Mouse (Mus musculus) heart, embryonic 14.5 days (tissue): Measurements from ENCODE around the gene Rab11fip3. TPM values are rescaled to one million over a fixed set of nuclear protein-coding genes. Genes with fewer than 3 reads are reported as not detected.

Source experiments
- ATAC-seq: fragments of 200-750 bp; cut with Nextera tagmentation; 2 replicates; pipeline ENCODE4 v1.8.0; 2017; ENCODE audit warnings: low read depth, moderate TSS enrichment; ENCODE audit not compliant: insufficient number of reproducible peaks, insufficient read depth, low FRiP score
- H3K27ac ChIP-seq, 2 experiments: fragments of 200-500 bp in 1 of 2; fragments of 300-500 bp in 1 of 2; sonication (generic) in 1 of 2; replicated peaks in 1 of 2; 2 replicates each; pipeline ENCODE4 v1.5.1; 2012 to 2014; ENCODE audit warnings: low read depth in 2 of 2, low read length in 2 of 2, control low read depth in 1 of 2, mild to moderate bottlenecking in 1 of 2, mixed read lengths in 1 of 2; ENCODE audit not compliant: control insufficient read depth in 1 of 2, insufficient read depth in 1 of 2
- H3K27me3 ChIP-seq: fragments of 300-500 bp; sonication (generic); 2 replicates; pipeline ENCODE4 v1.6.1; 2014; ENCODE audit warnings: mild to moderate bottlenecking, low read length, control low read depth; ENCODE audit not compliant: control insufficient read depth, insufficient read depth
- H3K36me3 ChIP-seq: fragments of 300-500 bp; sonication (generic); 2 replicates; pipeline ENCODE4 v1.6.1; 2014; ENCODE audit warnings: mild to moderate bottlenecking, control low read depth, low read length, mixed read lengths; ENCODE audit not compliant: control insufficient read depth, insufficient read depth
- H3K4me1 ChIP-seq, 2 experiments: fragments of 200-500 bp in 1 of 2; fragments of 300-500 bp in 1 of 2; sonication (generic) in 1 of 2; 2 replicates each; pipeline ENCODE4 v1.6.1; 2012 to 2014; ENCODE audit warnings: low read length in 2 of 2, control low read depth in 1 of 2, mixed read lengths in 1 of 2; ENCODE audit not compliant: control insufficient read depth in 2 of 2, insufficient read depth in 2 of 2
- H3K4me2 ChIP-seq: fragments of 300-500 bp; sonication (generic); 2 replicates; pipeline ENCODE4 v1.6.1; 2014; ENCODE audit warnings: mild to moderate bottlenecking, low read length
- H3K4me3 ChIP-seq, 2 experiments: fragments of 200-500 bp in 1 of 2; fragments of 300-500 bp in 1 of 2; sonication (generic) in 1 of 2; 2 replicates each; pipeline ENCODE4 v1.5.1; 2012 to 2014; ENCODE audit warnings: low read length in 2 of 2, mild to moderate bottlenecking in 2 of 2, control low read depth in 1 of 2, low read depth in 1 of 2, moderate library complexity in 1 of 2; ENCODE audit not compliant: control insufficient read depth in 1 of 2, insufficient read depth in 1 of 2
- H3K9ac ChIP-seq: fragments of 300-500 bp; sonication (generic); 2 replicates; pipeline ENCODE4 v1.6.1; 2014; ENCODE audit warnings: mild to moderate bottlenecking, low read length
- H3K9me3 ChIP-seq: fragments of 300-500 bp; sonication (generic); 2 replicates; pipeline ENCODE4 v1.6.1; 2016; ENCODE audit warnings: low read length, control low read depth; ENCODE audit not compliant: control insufficient read depth
- WGBS: fragments of 180-500 bp; shearing (Covaris S2); extraction: QIAGEN DNeasy Blood & Tissue Kit; methylation state at CpG from one replicate; pipeline ENCODE4 v1.1.7; 2014; 5-methylcytosine and 5-hydroxymethylcytosine counted together
- polyA plus RNA-seq: library from polyadenylated mRNA; unstranded; fragments of >200 nt; fragmentation: Nextera tagmentation; extraction: Ambion mirVana; gene quantifications from 2 replicates; pipeline ENCODE4 v1.2.1, GENCODE M21; 2014

Rab11fip3 gene
- polyA plus RNA-seq, 1 experiment from 2014 or later = 12.8 TPM

GRCm38 (mm10) chr17:25961566-25961965 lies 107.8 kb downstream of the Rab11fip3 start:
- Histone ChIP-seq H3K36me3 (peaks cover 67% of the 10 kb centered on the region), H3K9ac (no peak overlapping the region), H3K27me3 (no peaks in the 10 kb centered on the region), H3K9me3 (no peaks in the 10 kb centered on the region), H3K27ac (no peak overlapping the region), H3K4me2 (no peak overlapping the region), H3K4me1 (no peaks in the 10 kb centered on the region), H3K4me3 (no peak overlapping the region)
- no peak for ATAC-seq
- 84% methylated on average over 5 of the region's 5 CpGs for WGBS

GRCm38 (mm10) chr17:25959630-25960467 lies 109.5 kb downstream of the Rab11fip3 start:
- H3K4me1 ChIP-seq = no peaks in the 10 kb centered on the region
- peak; percentile 8; the same call in 1 of the 2 replicates for ATAC-seq
- no peak overlapping the region for H3K9ac ChIP-seq
- WGBS = 91% methylated on average over 23 of the region's 23 CpGs
- no peaks in the 10 kb centered on the region for H3K9me3 ChIP-seq
- H3K36me3 ChIP-seq = peaks cover 67% of the 10 kb centered on the region
- H3K27me3 ChIP-seq = no peaks in the 10 kb centered on the region
- no peak overlapping the region for H3K4me2 ChIP-seq
- H3K4me3 ChIP-seq = no peak overlapping the region
- H3K27ac ChIP-seq = no peak overlapping the region

GRCm38 (mm10) chr17:25958771-25959494 lies 110.4 kb downstream of the Rab11fip3 start:
- ATAC-seq = no peak
- H3K4me2 ChIP-seq = no peak overlapping the region
- H3K4me1 ChIP-seq = no peaks in the 10 kb centered on the region
- H3K9ac ChIP-seq = no peak overlapping the region
- 91% methylated on average over 11 of the region's 11 CpGs for WGBS
- no peak overlapping the region for H3K27ac ChIP-seq
- no peak overlapping the region for H3K4me3 ChIP-seq
- peaks cover 63% of the 10 kb centered on the region for H3K36me3 ChIP-seq
- no peaks in the 10 kb centered on the region for H3K9me3 ChIP-seq
- peaks cover 1% of the 10 kb centered on the region; the same call in 1 of the 2 replicates for H3K27me3 ChIP-seq

- Histone ChIP-seq H3K4me1 (no peaks in the 10 kb centered on the region), H3K27me3 (peaks cover 14% of the 10 kb centered on the region), H3K4me2 (no peak overlapping the region), H3K36me3 (peaks cover 50% of the 10 kb centered on the region), H3K27ac (no peak overlapping the region), H3K4me3 (no peak overlapping the region), H3K9me3 (no peaks in the 10 kb centered on the region), H3K9ac (no peak overlapping the region)
- ATAC-seq = no peak
- 80% methylated on average over 14 of the region's 14 CpGs for WGBS
These were observed 111.7 kb downstream of the Rab11fip3 start for GRCm38 (mm10) chr17:25957586-25958051.

GRCm38 (mm10) chr17:25956631-25957030 lies 112.7 kb downstream of the Rab11fip3 start:
- Histone ChIP-seq H3K36me3 (peaks cover 41% of the 10 kb centered on the region), H3K27ac (no peak overlapping the region), H3K4me1 (peaks cover 0 to 7% of the 10 kb centered on the region in 2 experiments; a peak in 3 of 4 replicates), H3K9me3 (no peaks in the 10 kb centered on the region), H3K4me2 (no peak overlapping the region), H3K9ac (no peak overlapping the region), H3K27me3 (peaks cover 24% of the 10 kb centered on the region), H3K4me3 (no peak overlapping the region)
- ATAC-seq = no peak
- 72% methylated on average over 7 of the region's 7 CpGs for WGBS

GRCm38 (mm10) chr17:25956201-25956600 lies 113.2 kb downstream of the Rab11fip3 start:
- Histone ChIP-seq H3K36me3 (peaks cover 37% of the 10 kb centered on the region), H3K4me1 (peaks cover 3 to 11% of the 10 kb centered on the region in 2 experiments; a peak in 3 of 4 replicates), H3K9me3 (no peaks in the 10 kb centered on the region), H3K27me3 (peaks cover 29% of the 10 kb centered on the region), H3K27ac (no peak overlapping the region), H3K4me3 (no peak overlapping the region), H3K4me2 (no peak overlapping the region), H3K9ac (no peak overlapping the region)
- ATAC-seq = no peak
- WGBS = 67% methylated on average over 7 of the region's 7 CpGs

GRCm38 (mm10) chr17:25955736-25956135 lies 113.6 kb downstream of the Rab11fip3 start:
- WGBS = 54% methylated on average over 3 of the region's 3 CpGs
- no peak for ATAC-seq
- Histone ChIP-seq H3K9me3 (no peaks in the 10 kb centered on the region), H3K27ac (no peak overlapping the region), H3K4me1 (peaks cover 5 to 13% of the 10 kb centered on the region in 2 experiments; a peak in 3 of 4 replicates), H3K4me3 (no peak overlapping the region), H3K4me2 (no peak overlapping the region), H3K36me3 (peaks cover 33% of the 10 kb centered on the region), H3K27me3 (peaks cover 33% of the 10 kb centered on the region), H3K9ac (no peak overlapping the region)
